Mouse (Mus musculus) MEL (cell line): ENCODE measurements at regions not wholly inside any gene's neighbourhood (a gene's known extent, or its start where the extent isn't known, plus 50 kb on each side); places are given as distances from the start of the nearest gene placed in this dataset.

Experiments used
- DNase-seq: peaks from one replicate; pipeline ENCODE4 v3.0.0; 2011; ENCODE audit warnings: low read depth, low spot score
- H3K27ac ChIP-seq: 2 replicates; pipeline ENCODE4 v1.5.1; 2012; ENCODE audit warnings: low read depth, mild to moderate bottlenecking, control low read depth, low read length, moderate library complexity; ENCODE audit not compliant: control insufficient read depth
- H3K27me3 ChIP-seq, 2 experiments: fragments of 150-350 bp in 1 of 2; sonication (generic) in 1 of 2; 2 replicates each; pipeline ENCODE4 v1.6.1; 2012; ENCODE audit warnings: low read length in 2 of 2, mild to moderate bottlenecking in 2 of 2, improper control_type of control experiment in 1 of 2, moderate library complexity in 1 of 2; ENCODE audit not compliant: insufficient read depth in 2 of 2, control insufficient read depth in 1 of 2
- H3K36me3 ChIP-seq, 2 experiments: 2 replicates each; pipeline ENCODE4 v1.6.1; 2012 to 2014; ENCODE audit warnings: low read length in 2 of 2, improper control_type of control experiment in 1 of 2, inconsistent platforms in 1 of 2, mild to moderate bottlenecking in 1 of 2; ENCODE audit not compliant: insufficient read depth in 2 of 2, control insufficient read depth in 1 of 2
- H3K4me1 ChIP-seq, 2 experiments: fragments of 150-350 bp in 1 of 2; sonication (generic) in 1 of 2; 2 replicates each; pipeline ENCODE4 v1.6.1; 2012; ENCODE audit warnings: low read length in 2 of 2, improper control_type of control experiment in 1 of 2, mild to moderate bottlenecking in 1 of 2; ENCODE audit not compliant: insufficient read depth in 2 of 2, control insufficient read depth in 1 of 2
- H3K4me3 ChIP-seq, 2 experiments: fragments of 150-350 bp in 1 of 2; sonication (generic) in 1 of 2; 2 replicates each; pipeline ENCODE4 v1.5.1; 2012; ENCODE audit warnings: low read depth in 2 of 2, low read length in 2 of 2, mild to moderate bottlenecking in 2 of 2, moderate library complexity in 2 of 2, control low read depth in 1 of 2, improper control_type of control experiment in 1 of 2; ENCODE audit not compliant: control insufficient read depth in 1 of 2, insufficient read depth in 1 of 2
- H3K79me2 ChIP-seq: 2 replicates; pipeline ENCODE4 v1.6.1; 2012; ENCODE audit warnings: mild to moderate bottlenecking, low read length, moderate library complexity; ENCODE audit not compliant: control insufficient read depth, poor library complexity, insufficient read depth
- H3K9ac ChIP-seq: 2 replicates; pipeline ENCODE4 v1.6.1; 2012; ENCODE audit warnings: low read depth, mild to moderate bottlenecking, control low read depth, low read length, moderate library complexity; ENCODE audit not compliant: control insufficient read depth, poor library complexity, severe bottlenecking
- H3K9me3 ChIP-seq: fragments of 150-350 bp; sonication (generic); replicated peaks from 2 replicates; pipeline ENCODE4 v1.6.1; 2012; ENCODE audit warnings: mild to moderate bottlenecking, low read length, improper control_type of control experiment, moderate library complexity; ENCODE audit not compliant: insufficient read depth
- CTCF ChIP-seq, 3 experiments: IDR thresholded peaks in 2 of 3; conservative IDR thresholded peaks in 1 of 3; 2 replicates each; pipeline ENCODE4 v1.5.1; 2011 to 2012; ENCODE audit warnings: low read length in 3 of 3, low read depth in 2 of 3, mild to moderate bottlenecking in 2 of 3, improper control_type of control experiment in 1 of 3, inconsistent platforms in 1 of 3, mixed read lengths in 1 of 3, moderate library complexity in 1 of 3; ENCODE audit not compliant: control insufficient read depth in 1 of 3, insufficient read depth in 1 of 3, poor library complexity in 1 of 3, severe bottlenecking in 1 of 3
- JUND ChIP-seq: IDR thresholded peaks from 2 replicates; pipeline ENCODE4 v1.6.1; 2011; ENCODE audit warnings: low read depth, mild to moderate bottlenecking, improper control_type of control experiment, low read length
- MXI1 ChIP-seq: IDR thresholded peaks from 2 replicates; pipeline ENCODE4 v1.6.1; 2011; ENCODE audit warnings: mild to moderate bottlenecking, low read depth, low read length, improper control_type of control experiment
- POLR2AphosphoS2 ChIP-seq: IDR thresholded peaks from 2 replicates; pipeline ENCODE4 v1.6.1; 2011; ENCODE audit warnings: low read length, improper control_type of control experiment
- TAL1 ChIP-seq: IDR thresholded peaks from 2 replicates; pipeline ENCODE4 v1.6.1; 2012; ENCODE audit warnings: mild to moderate bottlenecking, inconsistent platforms, low read length, moderate library complexity, mixed read lengths
- TCF12 ChIP-seq: IDR thresholded peaks from 2 replicates; pipeline ENCODE4 v1.6.1; 2014; ENCODE audit warnings: low read depth, mild to moderate bottlenecking, inconsistent platforms, low read length, improper control_type of control experiment, moderate library complexity
- UBTF ChIP-seq: IDR thresholded peaks from 2 replicates; pipeline ENCODE4 v1.6.1; 2012; ENCODE audit warnings: low read depth, mild to moderate bottlenecking, inconsistent platforms, low read length, improper control_type of control experiment, moderate library complexity, borderline replicate concordance; ENCODE audit not compliant: insufficient read depth

DNA sequence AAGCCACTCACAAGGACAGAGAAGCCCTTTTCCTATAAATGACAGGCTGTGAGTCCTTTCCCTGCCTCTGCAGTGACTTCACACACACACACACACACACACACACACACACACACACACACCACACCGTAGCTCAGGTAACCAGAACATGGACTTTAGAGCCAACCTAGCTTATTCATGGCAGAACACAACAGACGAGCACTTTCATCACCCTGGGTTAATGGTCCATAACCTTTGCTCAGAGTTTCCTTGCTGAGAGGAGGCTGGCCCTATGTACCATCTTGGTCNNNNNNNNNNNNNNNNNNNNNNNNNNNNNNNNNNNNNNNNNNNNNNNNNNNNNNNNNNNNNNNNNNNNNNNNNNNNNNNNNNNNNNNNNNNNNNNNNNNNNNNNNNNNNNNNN, 2391.6 kb upstream of the 5930422O12Rik start:
- no peaks in the 10 kb centered on the region for H3K36me3 ChIP-seq
- no peaks in the 10 kb centered on the region for H3K4me1 ChIP-seq
- DNase-seq = no peak
- no peaks in the 10 kb centered on the region for H3K27me3 ChIP-seq
- no peak overlapping the region for H3K9ac ChIP-seq
- H3K79me2 ChIP-seq = no peaks in the 10 kb centered on the region
- no peak for TF ChIP-seq JUND
- no peak for TF ChIP-seq TCF12
- no peak for TF ChIP-seq UBTF
- no peak for TF ChIP-seq TAL1
- TF ChIP-seq CTCF (IDR thresholded peaks at IDR 0.05 in 2 of 3, conservative IDR thresholded peaks at IDR 0.05 in 1 of 3; ENCODE audit: control insufficient read depth in 1 of 3, insufficient read depth in 1 of 3, low read depth in 2 of 3, low read length in 3 of 3, poor library complexity in 1 of 3, severe bottlenecking in 1 of 3) = no peak
- no peak for TF ChIP-seq MXI1
- TF ChIP-seq POLR2AphosphoS2 = no peak
- no peak overlapping the region for H3K4me3 ChIP-seq
- no peaks in the 10 kb centered on the region for H3K9me3 ChIP-seq
- no peak overlapping the region for H3K27ac ChIP-seq
